Mouse (Mus musculus): Measurements from ENCODE around the gene Rad18. TPM values are rescaled to one million over a fixed set of nuclear protein-coding genes. Genes with fewer than 3 reads are reported as not detected.

The Rad18 gene
- polyA plus RNA-seq, 1 experiment, result 0.29 TPM

- no peak for TF ChIP-seq TAL1 (IDR thresholded peaks at IDR 0.05; ENCODE audit: low read length)
- no peak for TF ChIP-seq GATA1 (IDR thresholded peaks at IDR 0.05; ENCODE audit: low read length)
- Histone ChIP-seq H3K36me3 (ENCODE audit: control insufficient read depth) (peaks cover 69% of the 10 kb centered on the region), H3K4me1 (ENCODE audit: control insufficient read depth) (peaks cover 11% of the 10 kb centered on the region)
Measured at GRCm38 (mm10) chr6:112620027-112620426, 76.5 kb downstream of the Rad18 start.

GRCm38 (mm10) chr6:112617728-112618318, 78.7 kb downstream of the Rad18 start:
- peaks cover 13% of the 10 kb centered on the region for H3K4me1 ChIP-seq (ENCODE audit: control insufficient read depth)
- TF ChIP-seq GATA1 (IDR thresholded peaks at IDR 0.05; ENCODE audit: low read length), result no peak
- no peak for TF ChIP-seq TAL1 (IDR thresholded peaks at IDR 0.05; ENCODE audit: low read length)
- no peak overlapping the region for H3K4me3 ChIP-seq (replicated peaks)
- no peaks in the 10 kb centered on the region for H3K9me3 ChIP-seq (ENCODE audit: control insufficient read depth, low read length)
- H3K27me3 ChIP-seq (ENCODE audit: control insufficient read depth), result no peaks in the 10 kb centered on the region
- peaks cover 55% of the 10 kb centered on the region for H3K36me3 ChIP-seq (ENCODE audit: control insufficient read depth)

More at GRCm38 (mm10) chr6:112620027-112620426, 76.5 kb downstream of the Rad18 start:
- Histone ChIP-seq H3K27me3 (ENCODE audit: control insufficient read depth) (no peaks in the 10 kb centered on the region), H3K4me3 (replicated peaks) (no peak overlapping the region), H3K9me3 (ENCODE audit: control insufficient read depth, low read length) (no peaks in the 10 kb centered on the region)

GRCm38 (mm10) chr6:112609027-112609426, 87.5 kb downstream of the Rad18 start:
- no peak overlapping the region for H3K4me3 ChIP-seq (replicated peaks)
- H3K36me3 ChIP-seq (ENCODE audit: control insufficient read depth), result no peaks in the 10 kb centered on the region
- H3K27me3 ChIP-seq (ENCODE audit: control insufficient read depth), result no peaks in the 10 kb centered on the region
- no peak for TF ChIP-seq TAL1 (IDR thresholded peaks at IDR 0.05; ENCODE audit: low read length)
- TF ChIP-seq GATA1 (IDR thresholded peaks at IDR 0.05; ENCODE audit: low read length), result no peak
- H3K9me3 ChIP-seq (ENCODE audit: control insufficient read depth, low read length), result no peaks in the 10 kb centered on the region
- H3K4me1 ChIP-seq (ENCODE audit: control insufficient read depth), result no peaks in the 10 kb centered on the region

GRCm38 (mm10) chr6:112603866-112604265, 92.6 kb downstream of the Rad18 start:
- Histone ChIP-seq H3K9me3 (ENCODE audit: control insufficient read depth, low read length) (no peaks in the 10 kb centered on the region), H3K27me3 (ENCODE audit: control insufficient read depth) (no peaks in the 10 kb centered on the region), H3K4me3 (replicated peaks) (no peak overlapping the region), H3K36me3 (ENCODE audit: control insufficient read depth) (no peaks in the 10 kb centered on the region), H3K4me1 (ENCODE audit: control insufficient read depth) (no peaks in the 10 kb centered on the region)
- TF ChIP-seq TAL1 (IDR thresholded peaks at IDR 0.05; ENCODE audit: low read length), result no peak
- TF ChIP-seq GATA1 (IDR thresholded peaks at IDR 0.05; ENCODE audit: low read length), result no peak

DNA sequence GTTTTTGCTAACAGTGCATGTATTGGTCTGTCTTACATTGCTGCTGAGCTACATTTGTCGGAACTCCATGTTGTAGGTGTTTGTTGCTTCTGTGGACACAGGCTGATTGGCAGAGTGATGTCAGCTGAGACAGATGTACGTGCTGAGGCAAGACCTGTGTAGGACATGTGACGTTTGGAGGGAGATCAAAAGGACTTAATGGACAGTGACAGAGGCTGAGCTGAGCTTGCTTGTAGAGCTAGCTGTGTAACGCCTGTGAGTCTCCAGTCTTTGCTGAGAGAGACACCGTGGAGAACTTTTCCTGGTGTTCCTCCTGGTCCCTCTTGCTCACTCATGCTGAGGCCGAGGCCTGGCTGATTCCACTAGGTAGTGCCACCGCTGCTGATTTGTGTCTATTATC, 101.5 kb downstream of the Rad18 start:
- Histone ChIP-seq H3K27me3 (ENCODE audit: control insufficient read depth) (no peaks in the 10 kb centered on the region), H3K4me1 (ENCODE audit: control insufficient read depth) (no peaks in the 10 kb centered on the region), H3K9me3 (ENCODE audit: control insufficient read depth, low read length) (no peaks in the 10 kb centered on the region), H3K36me3 (ENCODE audit: control insufficient read depth) (no peaks in the 10 kb centered on the region), H3K4me3 (replicated peaks) (no peak overlapping the region)
- TF ChIP-seq TAL1 (IDR thresholded peaks at IDR 0.05; ENCODE audit: low read length), result no peak

GRCm38 (mm10) chr6:112587912-112588311, 108.6 kb downstream of the Rad18 start:
- Histone ChIP-seq H3K9me3 (ENCODE audit: control insufficient read depth, low read length) (no peaks in the 10 kb centered on the region), H3K4me3 (replicated peaks) (no peak overlapping the region), H3K36me3 (ENCODE audit: control insufficient read depth) (no peaks in the 10 kb centered on the region), H3K27me3 (ENCODE audit: control insufficient read depth) (no peaks in the 10 kb centered on the region), H3K4me1 (ENCODE audit: control insufficient read depth) (no peaks in the 10 kb centered on the region)
- no peak for TF ChIP-seq TAL1 (IDR thresholded peaks at IDR 0.05; ENCODE audit: low read length)
- no peak for TF ChIP-seq GATA1 (IDR thresholded peaks at IDR 0.05; ENCODE audit: low read length)

DNA sequence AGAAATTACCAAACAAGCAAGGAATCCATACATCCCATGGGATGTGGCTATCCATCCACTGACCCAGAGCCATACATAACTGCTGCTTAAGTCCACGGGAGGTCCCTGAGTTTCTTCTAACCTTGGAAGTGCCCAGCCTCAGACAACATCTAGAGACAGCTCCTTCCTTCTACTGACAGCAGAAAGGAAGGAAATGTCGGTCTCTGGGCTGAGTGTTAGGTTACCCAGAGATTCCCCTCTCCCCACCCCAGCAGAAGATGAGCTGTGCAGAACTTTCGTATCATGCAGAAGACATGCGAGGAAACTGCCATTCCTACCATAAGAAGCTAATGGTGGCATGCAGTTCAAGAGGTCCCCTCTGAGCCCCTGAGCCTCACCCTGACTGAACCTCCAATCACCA, 109.5 kb downstream of the Rad18 start:
- no peak for TF ChIP-seq GATA1 (IDR thresholded peaks at IDR 0.05; ENCODE audit: low read length)
- TF ChIP-seq TAL1 (IDR thresholded peaks at IDR 0.05; ENCODE audit: low read length), result no peak
- no peak overlapping the region for H3K4me3 ChIP-seq (replicated peaks)
- H3K36me3 ChIP-seq (ENCODE audit: control insufficient read depth), result no peaks in the 10 kb centered on the region
- H3K9me3 ChIP-seq (ENCODE audit: control insufficient read depth, low read length), result no peaks in the 10 kb centered on the region
- H3K4me1 ChIP-seq (ENCODE audit: control insufficient read depth), result no peaks in the 10 kb centered on the region
- H3K27me3 ChIP-seq (ENCODE audit: control insufficient read depth), result no peaks in the 10 kb centered on the region

- Histone ChIP-seq H3K27me3 (ENCODE audit: control insufficient read depth) (no peaks in the 10 kb centered on the region), H3K9me3 (ENCODE audit: control insufficient read depth, low read length) (no peaks in the 10 kb centered on the region), H3K36me3 (ENCODE audit: control insufficient read depth) (no peaks in the 10 kb centered on the region), H3K4me3 (replicated peaks) (no peak overlapping the region), H3K4me1 (ENCODE audit: control insufficient read depth) (no peaks in the 10 kb centered on the region)
- TF ChIP-seq TAL1 (IDR thresholded peaks at IDR 0.05; ENCODE audit: low read length) (no peak), GATA1 (IDR thresholded peaks at IDR 0.05; ENCODE audit: low read length) (no peak)
Measured at GRCm38 (mm10) chr6:112584961-112585360, 111.5 kb downstream of the Rad18 start.

DNA sequence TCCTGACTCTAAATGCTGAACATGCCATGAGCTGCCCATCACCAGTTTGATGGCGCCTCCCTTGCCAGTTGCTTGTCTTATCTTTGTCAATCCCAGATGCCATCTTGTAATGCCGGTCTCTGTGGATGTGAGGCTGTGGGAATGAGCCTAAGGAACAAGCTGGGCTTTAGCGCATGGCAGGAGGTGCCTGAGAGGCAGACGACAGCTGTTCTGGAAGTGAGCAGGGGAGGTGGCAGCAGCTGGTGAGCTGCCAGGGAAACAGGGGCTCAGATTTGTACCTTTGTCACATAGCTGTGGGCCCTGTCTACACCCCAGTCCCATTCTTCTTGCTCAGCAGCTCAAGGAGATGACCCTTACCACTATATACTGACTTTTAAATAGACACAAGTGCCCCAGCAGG, 114.5 kb downstream of the Rad18 start:
- Histone ChIP-seq H3K27me3 (ENCODE audit: control insufficient read depth) (no peaks in the 10 kb centered on the region), H3K4me3 (replicated peaks) (no peak overlapping the region), H3K36me3 (ENCODE audit: control insufficient read depth) (no peaks in the 10 kb centered on the region), H3K9me3 (ENCODE audit: control insufficient read depth, low read length) (no peaks in the 10 kb centered on the region), H3K4me1 (ENCODE audit: control insufficient read depth) (no peaks in the 10 kb centered on the region)
- no peak for TF ChIP-seq GATA1 (IDR thresholded peaks at IDR 0.05; ENCODE audit: low read length)

DNA sequence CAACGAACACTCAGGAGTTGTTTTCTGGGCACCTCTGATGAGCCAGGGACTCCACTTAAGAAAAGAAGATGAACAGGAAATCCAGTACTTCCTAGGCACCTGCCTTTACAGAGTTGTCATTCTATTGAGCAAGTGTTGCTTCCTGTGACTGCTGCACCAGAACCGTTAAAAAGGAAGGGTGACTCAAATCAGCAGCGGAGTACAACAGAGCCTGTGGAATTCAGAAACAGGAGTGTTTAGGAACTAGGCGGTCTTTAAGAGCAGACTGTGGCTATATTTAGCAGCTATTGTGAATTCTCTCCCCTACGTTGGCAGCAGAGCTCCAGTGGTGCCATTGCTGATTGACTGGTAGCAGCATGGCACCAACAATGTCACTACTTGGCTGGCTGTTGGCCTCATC, 119.3 kb downstream of the Rad18 start:
- H3K36me3 ChIP-seq (ENCODE audit: control insufficient read depth), result no peaks in the 10 kb centered on the region
- no peaks in the 10 kb centered on the region for H3K4me1 ChIP-seq (ENCODE audit: control insufficient read depth)
- no peak overlapping the region for H3K4me3 ChIP-seq (replicated peaks)
- H3K27me3 ChIP-seq (ENCODE audit: control insufficient read depth), result no peaks in the 10 kb centered on the region
- no peaks in the 10 kb centered on the region; the same call in 1 of the 2 replicates for H3K9me3 ChIP-seq (ENCODE audit: control insufficient read depth, low read length)
- TF ChIP-seq GATA1 (IDR thresholded peaks at IDR 0.05; ENCODE audit: low read length) (no peak), TAL1 (IDR thresholded peaks at IDR 0.05; ENCODE audit: low read length) (no peak)

Measured in erythroblast, embryonic 14.5 days (primary cell).